Mouse (Mus musculus) embryonic facial prominence, embryonic 10.5 days (tissue): ENCODE measurements around the gene Tmprss11g. TPM values are rescaled to one million over a fixed set of nuclear protein-coding genes. Genes with fewer than 3 reads are reported as not detected.

Source experiments
- polyA plus RNA-seq: library from polyadenylated mRNA; unstranded; fragments of >200 nt; fragmentation: Nextera tagmentation; extraction: Ambion mirVana; gene quantifications from 2 replicates; pipeline ENCODE4 v1.2.1, GENCODE M21; 2016

The Tmprss11g gene
- polyA plus RNA-seq, 1 experiment from 2014 or later, result not detected

Other genes with a start within 250 kb of the Tmprss11g start
- gene Tmprss11c, start 229.3 kb downstream of the Tmprss11g start, polyA plus RNA-seq, result not detected in 2 replicates
- gene Tmprss11d, start 145.2 kb downstream of the Tmprss11g start, polyA plus RNA-seq, result 0.10 and 0.15 TPM in 2 replicates
- gene Tmprss11a, start 49.6 kb downstream of the Tmprss11g start, polyA plus RNA-seq, result not detected in 2 replicates
- 0.04 TPM in 1 of 2 replicates, not detected in the other for gene Tmprss11f, start 113.8 kb upstream of the Tmprss11g start, polyA plus RNA-seq
- not detected in 2 replicates for gene Tmprss11b, start 157.8 kb upstream of the Tmprss11g start, polyA plus RNA-seq
- not detected in 2 replicates for gene Tmprss11e, start 227.2 kb upstream of the Tmprss11g start, polyA plus RNA-seq